Comparison of ENCODE assay signal across 10 mouse cellular contexts in the genomic region with DNA sequence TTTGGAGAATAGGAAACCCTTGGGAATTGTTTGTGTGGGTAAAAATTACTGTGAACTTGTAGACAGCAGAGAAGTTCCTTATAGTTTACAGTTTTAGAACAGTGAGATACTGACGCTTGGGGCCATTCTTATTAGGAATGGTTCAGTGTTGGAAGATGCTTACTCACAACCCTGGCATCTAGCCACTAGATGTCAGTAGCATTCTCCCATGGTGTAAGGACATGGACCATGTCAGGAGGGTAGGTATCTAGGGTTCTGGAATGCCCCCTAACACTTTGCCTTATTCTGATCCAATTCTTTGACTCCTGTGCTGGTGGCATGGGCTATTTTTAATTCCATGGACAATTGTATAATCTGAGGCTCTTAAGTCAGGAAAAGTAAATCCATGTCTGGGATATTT.
DNase-seq lines count a peak whose midpoint lies in the region; ATAC-seq and TF ChIP-seq lines count a peak whose summit lies in the region.
"Had no signal": no experiment of that assay in that cellular context is flagged by ENCODE, and none has a peak within 500 bp of the region (broad histone marks: within the 10 kb centered on the region; RNA-seq: fewer than 3 reads in every experiment).

No protein-coding gene starts in this region.

- no peak overlapping the region for H3K9ac ChIP-seq in intestine, postnatal 0 days (ENCODE audit: low read depth, low read length)
- H3K9ac ChIP-seq: hindbrain, embryonic 15.5 days had no signal

- no peak for DNase-seq in gastrocnemius, adult 2 months
- DNase-seq in gastrocnemius, postnatal 25 days, result no peak
- DNase-seq in thymus, postnatal 14 days, result peak; percentile 38
- no peak for DNase-seq in thymus, postnatal 0 days (ENCODE audit: low spot score)
- DNase-seq in testis, postnatal 14 days (ENCODE audit: low spot score), result no peak
- DNase-seq in cerebellum, adult 18-20 months, result no peak

- no peaks in the 10 kb centered on the region for H3K4me1 ChIP-seq in intestine, postnatal 0 days (replicated peaks; ENCODE audit: control insufficient read depth, insufficient read depth, low read length)
- H3K4me1 ChIP-seq: hindbrain, embryonic 15.5 days had no signal

- no peaks in the 10 kb centered on the region for H3K27me3 ChIP-seq in intestine, postnatal 0 days (replicated peaks; ENCODE audit: control insufficient read depth, insufficient read depth, low read length)
- H3K27me3 ChIP-seq: hindbrain, embryonic 15.5 days had no signal

- TF ChIP-seq CTCF in gastrocnemius, adult 2 months (IDR thresholded peaks at IDR 0.05), result peak; percentile 63
- TF ChIP-seq CTCF in intestine, postnatal 0 days (IDR thresholded peaks at IDR 0.05; ENCODE audit: low read depth), result peak; percentile 89

- H3K36me3 ChIP-seq in intestine, postnatal 0 days (ENCODE audit: control insufficient read depth, insufficient read depth), result no peaks in the 10 kb centered on the region
- H3K36me3 ChIP-seq: hindbrain, embryonic 15.5 days had no signal

- no peak overlapping the region for H3K27ac ChIP-seq in gastrocnemius, adult 2 months
- H3K27ac ChIP-seq in intestine, postnatal 0 days (ENCODE audit: low read depth, low read length), result no peak overlapping the region
- H3K27ac ChIP-seq: hindbrain, embryonic 15.5 days had no signal

- ATAC-seq in intestine, postnatal 0 days, result no peak
- ATAC-seq in erythroblast, adult 5-6 weeks (replicated peaks; ENCODE audit: low FRiP score, poor library complexity, severe bottlenecking), result no peak

- 26% methylated on average over 1 of the region's 1 CpGs for WGBS in intestine, postnatal 0 days

- H3K4me3 ChIP-seq in gastrocnemius, adult 2 months, result no peak overlapping the region
- no peak overlapping the region for H3K4me3 ChIP-seq in intestine, postnatal 0 days (ENCODE audit: low read depth, low read length)
- H3K4me3 ChIP-seq: hindbrain, embryonic 15.5 days; myocyte had no signal

- no peak overlapping the region for H3K4me2 ChIP-seq in intestine, postnatal 0 days (replicated peaks; ENCODE audit: low read depth)
- H3K4me2 ChIP-seq: hindbrain, embryonic 15.5 days had no signal

- intact Hi-C loops in gastrocnemius, adult 2 months (cut with DNase I), result loop anchor here (5.0 kb wide), 1 partner anchor 182 kb away; no protein-coding TSS in a partner anchor

- H3K9me3 ChIP-seq in intestine, postnatal 0 days (ENCODE audit: control insufficient read depth), result no peaks in the 10 kb centered on the region
- H3K9me3 ChIP-seq: hindbrain, embryonic 15.5 days had no signal
